Mouse (Mus musculus) E14TG2a.4 (cell line): Measurements from ENCODE around the gene Hcfc1.

ENCODE experiments used
- H3K27me3 ChIP-seq: 2 replicates; pipeline ENCODE4 v1.6.1; 2014; ENCODE audit warnings: low read length, control low read depth; ENCODE audit not compliant: insufficient read depth
- H3K36me3 ChIP-seq: 2 replicates; pipeline ENCODE4 v1.6.1; 2014; ENCODE audit warnings: low read length, control low read depth; ENCODE audit not compliant: insufficient read depth
- H3K4me1 ChIP-seq: replicated peaks from 2 replicates; pipeline ENCODE4 v1.6.1; 2014; ENCODE audit warnings: low read depth, low read length, control low read depth
- H3K4me3 ChIP-seq: replicated peaks from 2 replicates; pipeline ENCODE4 v1.5.1; 2014; ENCODE audit warnings: mild to moderate bottlenecking, low read length
- H3K9me3 ChIP-seq: 2 replicates; pipeline ENCODE4 v1.6.1; 2014; ENCODE audit warnings: low read length, control low read depth
- CTCF ChIP-seq: conservative IDR thresholded peaks from 2 replicates; pipeline ENCODE4 v1.5.1; 2014; ENCODE audit warnings: low read length
- NANOG ChIP-seq: IDR thresholded peaks from 2 replicates; pipeline ENCODE4 v1.6.1; 2014; ENCODE audit warnings: borderline replicate concordance, low read length, mixed read lengths
- POU5F1 ChIP-seq: IDR thresholded peaks from 2 replicates; pipeline ENCODE4 v1.6.1; 2014; ENCODE audit warnings: low read length, borderline replicate concordance

Hcfc1 gene

DNA sequence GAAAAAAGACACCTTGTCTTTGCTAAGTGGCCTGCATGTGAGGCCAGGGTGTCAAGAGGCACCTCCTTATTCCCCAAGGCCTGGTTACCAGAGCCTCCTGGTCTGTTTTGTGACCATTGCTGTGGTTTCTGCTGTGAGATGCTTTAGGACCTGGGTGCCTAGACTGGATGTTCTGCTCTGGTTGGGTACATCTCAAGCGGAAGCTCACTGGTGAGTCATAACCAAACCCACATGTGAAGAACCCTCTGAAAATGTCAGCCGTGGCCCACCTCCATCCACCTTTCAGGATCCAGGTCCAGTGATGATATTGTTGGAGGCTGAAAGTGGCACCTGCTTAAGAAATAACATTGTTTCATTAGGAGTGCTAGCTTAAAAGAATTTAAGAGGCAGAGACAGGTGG, 10.1 kb upstream of the Hcfc1 start:
- TF ChIP-seq POU5F1, result no peak
- no peak for TF ChIP-seq NANOG
- TF ChIP-seq CTCF, result no peak
- H3K9me3 ChIP-seq, result no peaks in the 10 kb centered on the region
- no peaks in the 10 kb centered on the region for H3K27me3 ChIP-seq

DNA sequence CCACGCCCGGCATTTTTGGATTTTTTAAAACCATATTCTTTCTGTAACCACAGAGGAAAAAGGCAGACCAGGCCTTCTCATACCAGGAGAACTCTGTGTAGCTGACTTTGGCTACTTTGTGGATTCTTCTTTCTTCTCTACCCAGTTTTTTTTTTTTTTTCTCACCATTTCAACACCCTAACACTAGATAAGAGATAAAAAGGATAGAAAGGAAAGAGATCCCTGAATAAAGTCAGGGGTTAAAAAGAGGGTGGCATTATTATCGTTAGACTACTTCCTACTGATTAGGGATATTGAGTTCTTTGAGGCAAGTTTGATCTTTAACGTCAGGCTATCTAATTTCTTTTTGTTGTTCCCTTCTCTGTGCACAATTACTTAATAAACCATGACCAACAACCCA, 6.6 kb upstream of the Hcfc1 start:
- Histone ChIP-seq H3K36me3 (no peaks in the 10 kb centered on the region), H3K27me3 (no peaks in the 10 kb centered on the region), H3K4me1 (peaks cover 18% of the 10 kb centered on the region), H3K4me3 (no peak overlapping the region), H3K9me3 (no peaks in the 10 kb centered on the region)
- TF ChIP-seq CTCF (no peak), POU5F1 (no peak), NANOG (no peak)

More for the DNA sequence above, 10.1 kb upstream of the Hcfc1 start:
- Histone ChIP-seq H3K4me1 (0 out of 2 replicates have a peak, but pooled peaks cover 3% of the 10 kb centered on the region), H3K36me3 (no peaks in the 10 kb centered on the region), H3K4me3 (no peak overlapping the region)

DNA sequence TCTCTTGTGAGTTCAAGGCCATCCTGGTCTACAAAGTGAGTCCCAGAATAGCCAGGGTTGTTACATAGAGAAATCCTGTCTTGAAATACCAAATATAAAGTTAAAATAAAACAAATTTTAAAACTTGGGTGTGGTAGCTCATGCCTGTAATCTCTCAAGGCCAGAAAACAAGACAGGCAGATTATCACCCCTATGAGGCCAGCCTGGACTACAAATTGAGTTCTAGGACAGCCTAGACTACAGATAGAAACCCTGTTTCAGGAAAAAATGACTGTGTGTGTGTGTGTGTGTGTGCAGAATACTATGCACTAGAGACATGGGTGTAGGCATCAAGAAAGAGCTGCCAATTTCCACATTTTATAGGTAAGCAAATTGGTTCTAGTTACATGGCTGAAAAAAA, 4.6 kb upstream of the Hcfc1 start:
- H3K4me3 ChIP-seq, result no peak overlapping the region
- TF ChIP-seq POU5F1 (no peak), NANOG (no peak), CTCF (no peak)
- no peaks in the 10 kb centered on the region for H3K27me3 ChIP-seq
- no peaks in the 10 kb centered on the region for H3K9me3 ChIP-seq
- H3K36me3 ChIP-seq, result no peaks in the 10 kb centered on the region
- peaks cover 18% of the 10 kb centered on the region for H3K4me1 ChIP-seq

DNA sequence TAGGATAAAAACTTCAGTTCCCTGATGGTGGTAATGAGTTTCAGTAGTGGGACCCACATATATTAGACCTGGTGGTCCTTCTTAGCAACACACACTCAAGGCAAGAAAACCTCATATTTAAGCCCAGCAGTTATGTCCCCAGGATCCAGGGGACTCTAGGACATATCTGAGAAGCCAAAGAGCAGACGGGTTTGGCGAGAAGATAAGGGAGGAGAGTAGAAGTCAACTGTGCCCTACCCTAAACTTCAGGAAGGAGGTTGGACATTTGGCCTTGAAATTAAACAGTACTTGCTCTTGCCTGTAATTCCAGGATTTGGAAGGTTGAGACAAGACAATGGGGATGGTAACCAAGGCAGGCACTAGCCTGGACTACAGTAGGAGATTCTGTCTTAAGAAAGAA, 3.6 kb upstream of the Hcfc1 start:
- H3K9me3 ChIP-seq, result no peaks in the 10 kb centered on the region
- TF ChIP-seq POU5F1, result no peak
- no peak for TF ChIP-seq CTCF
- TF ChIP-seq NANOG, result no peak
- peaks cover 15% of the 10 kb centered on the region for H3K4me1 ChIP-seq
- H3K27me3 ChIP-seq, result no peaks in the 10 kb centered on the region
- peaks cover under 1% of the 10 kb centered on the region; the same call in 1 of the 2 replicates for H3K36me3 ChIP-seq
- H3K4me3 ChIP-seq, result no peak overlapping the region

DNA sequence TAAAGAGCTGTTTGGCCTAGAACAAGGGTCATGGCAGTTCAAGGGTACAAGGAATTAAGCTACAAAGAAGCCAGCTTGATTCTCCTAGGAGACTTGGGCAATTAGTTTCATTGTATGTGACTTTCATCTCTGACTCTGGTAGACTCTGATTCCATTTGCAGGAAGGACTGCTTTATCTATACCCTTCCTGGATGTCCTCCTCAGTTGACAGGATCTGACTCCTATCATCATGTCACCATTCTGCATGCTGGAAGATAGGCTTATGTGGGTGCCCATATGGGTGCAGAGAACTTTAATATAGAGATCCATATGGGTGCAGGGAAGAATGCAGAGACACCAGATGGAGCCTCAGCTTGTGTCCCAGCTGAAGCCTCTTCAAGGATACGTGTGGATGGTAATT, 3.0 kb upstream of the Hcfc1 start:
- Histone ChIP-seq H3K27me3 (no peaks in the 10 kb centered on the region), H3K4me3 (no peak overlapping the region), H3K9me3 (no peaks in the 10 kb centered on the region), H3K4me1 (peaks cover 20% of the 10 kb centered on the region), H3K36me3 (peaks cover 6% of the 10 kb centered on the region)
- TF ChIP-seq NANOG (no peak), POU5F1 (no peak), CTCF (no peak)

DNA sequence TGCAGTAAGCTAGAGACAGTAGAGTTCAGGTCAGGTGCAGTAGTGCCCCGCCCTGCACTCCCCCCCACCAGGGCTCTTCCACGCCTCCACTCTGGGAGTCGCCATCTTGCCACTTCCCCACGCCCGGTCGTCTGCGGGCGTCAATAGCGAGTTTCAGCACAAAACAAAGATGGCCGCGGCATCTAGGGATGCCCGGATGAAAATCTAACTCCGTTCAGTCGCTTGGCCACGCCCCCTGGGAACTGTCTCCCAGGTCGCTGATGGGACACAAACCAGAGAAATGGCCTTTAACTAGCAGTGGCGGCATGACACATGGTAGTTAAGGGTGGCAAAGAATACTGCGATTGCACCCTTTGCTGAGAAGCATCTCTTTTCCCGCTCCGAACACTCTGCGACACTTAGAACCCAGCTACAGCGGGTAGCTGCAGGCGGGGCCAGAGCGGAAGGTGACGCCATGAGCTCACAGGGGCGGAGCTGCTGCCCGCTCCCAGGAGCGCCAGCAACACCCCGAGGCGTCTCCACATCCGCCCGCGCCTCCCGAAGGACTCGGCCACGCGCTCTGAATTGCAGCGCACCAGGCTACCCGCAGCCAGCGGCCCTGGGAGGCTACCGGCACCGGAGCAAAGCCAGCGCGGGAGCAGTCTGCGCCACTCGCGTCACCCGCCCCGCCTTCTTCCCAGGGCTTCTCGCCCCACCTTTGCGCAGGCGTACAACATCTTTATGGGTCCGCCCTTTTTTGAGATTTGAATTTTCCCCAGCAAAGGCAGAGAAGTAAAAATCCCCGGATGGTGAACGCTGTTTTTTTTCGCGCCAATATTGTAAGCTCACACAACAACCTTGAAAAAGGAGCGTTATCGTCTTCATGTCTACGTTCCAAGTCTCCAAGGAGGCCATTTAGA, 1.3 kb upstream of the Hcfc1 start:
- Histone ChIP-seq H3K4me3 (peak overlapping the region; percentile 91), H3K9me3 (no peaks in the 10 kb centered on the region), H3K36me3 (peaks cover 24% of the 10 kb centered on the region), H3K4me1 (peaks cover 37% of the 10 kb centered on the region), H3K27me3 (no peaks in the 10 kb centered on the region)
- TF ChIP-seq POU5F1 (no peak), NANOG (no peak), CTCF (no peak)

DNA sequence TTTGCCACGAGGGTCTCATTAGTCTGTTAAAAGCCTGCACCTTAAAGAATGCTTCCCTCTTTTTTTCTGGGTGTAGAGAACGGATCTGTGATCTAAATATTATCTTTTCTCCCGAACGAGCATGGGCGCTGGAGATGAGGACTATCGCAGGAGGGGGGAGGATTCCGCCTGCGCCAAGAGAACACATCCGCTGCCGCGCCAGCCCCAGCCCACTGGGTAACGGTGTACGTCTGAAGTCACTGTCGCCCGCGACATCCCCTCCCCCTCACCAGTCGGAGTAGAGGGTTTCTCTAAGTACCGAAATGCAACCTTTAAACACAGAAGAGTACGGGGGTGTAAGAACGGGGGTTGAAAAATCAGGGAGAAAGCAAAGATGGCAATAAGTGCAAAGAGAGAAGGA, 850 bp downstream of the Hcfc1 start:
- H3K9me3 ChIP-seq, result no peaks in the 10 kb centered on the region
- no peaks in the 10 kb centered on the region for H3K27me3 ChIP-seq
- TF ChIP-seq CTCF, result no peak
- TF ChIP-seq POU5F1, result no peak
- TF ChIP-seq NANOG, result no peak
- H3K4me1 ChIP-seq, result peaks cover 57% of the 10 kb centered on the region
- H3K4me3 ChIP-seq, result peak overlapping the region; percentile 91
- H3K36me3 ChIP-seq, result peaks cover 44% of the 10 kb centered on the region

DNA sequence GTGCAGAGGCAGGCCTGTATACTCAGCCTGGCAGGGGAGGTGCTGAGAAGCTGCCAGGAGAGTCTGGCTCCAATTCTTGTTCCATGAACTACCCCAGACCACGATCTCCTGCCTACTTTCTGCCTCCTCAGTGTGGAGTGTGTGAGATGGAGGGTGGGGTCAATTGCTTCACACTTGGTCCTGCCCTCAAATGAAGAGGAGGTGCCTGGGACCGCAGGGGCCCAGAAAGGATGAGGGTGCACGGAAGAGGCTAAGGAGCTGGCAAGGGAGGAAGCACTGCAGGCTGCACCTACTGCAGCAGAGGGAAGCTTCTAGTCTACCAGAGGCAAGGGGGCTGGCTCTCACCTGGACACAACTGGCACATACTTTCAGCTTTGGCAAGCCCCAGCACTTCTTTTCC, 1.8 kb downstream of the Hcfc1 start:
- Histone ChIP-seq H3K27me3 (no peaks in the 10 kb centered on the region), H3K4me3 (peak overlapping the region; percentile 91), H3K4me1 (peaks cover 59% of the 10 kb centered on the region), H3K9me3 (no peaks in the 10 kb centered on the region), H3K36me3 (peaks cover 53% of the 10 kb centered on the region)
- TF ChIP-seq POU5F1, result no peak
- TF ChIP-seq NANOG, result no peak
- no peak for TF ChIP-seq CTCF

DNA sequence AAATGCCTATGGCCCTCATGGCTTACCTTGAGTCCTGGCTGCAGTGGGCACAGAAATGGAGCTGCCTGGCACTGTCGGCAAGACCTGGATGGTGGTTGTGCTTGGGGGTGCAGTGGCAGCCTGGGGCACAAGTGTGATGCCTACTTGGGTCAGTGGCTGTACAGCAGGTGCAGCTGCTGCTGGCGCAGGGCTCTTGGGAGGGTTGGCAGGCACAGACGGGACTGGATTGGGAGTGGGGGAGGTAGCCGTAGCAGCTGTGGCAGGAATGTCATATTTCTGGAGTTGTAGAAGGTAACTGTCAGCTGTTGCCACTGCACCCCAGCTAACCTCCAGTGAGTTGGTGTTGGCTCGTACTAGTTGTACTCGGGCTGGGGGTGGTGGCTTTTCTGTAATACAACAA, 11.2 kb downstream of the Hcfc1 start:
- TF ChIP-seq POU5F1, result no peak
- TF ChIP-seq NANOG, result no peak
- no peak for TF ChIP-seq CTCF
- Histone ChIP-seq H3K27me3 (no peaks in the 10 kb centered on the region), H3K4me1 (peaks cover 13% of the 10 kb centered on the region), H3K4me3 (no peak overlapping the region), H3K36me3 (peaks cover 100% of the 10 kb centered on the region), H3K9me3 (no peaks in the 10 kb centered on the region)
